Mouse (Mus musculus): ENCODE data around the gene Lmntd2.
A peak's percentile ranks its signal among the peaks of the same experiment; 100 is the strongest.
"Not testable (repeated sequence)": the region's sequence is repeated elsewhere in the genome, so short reads cannot be mapped to it uniquely, and the experiment has no call there.

Gene Lmntd2

GRCm38 (mm10) chr7:141213605-141214235 is at the start of gene Lmntd2:
Gene Lmntd2, minus strand, starts transcription at chr7:141214080.
- DNase-seq (ENCODE audit: low spot score in 2 of 2): no peak

GRCm38 (mm10) chr7:141263640-141264039 is 49.8 kb upstream of the Lmntd2 start:
- no peak for DNase-seq (ENCODE audit: low spot score in 2 of 2)

- DNase-seq (ENCODE audit: low spot score in 2 of 2): no peak
These were observed 47.6 kb upstream of the Lmntd2 start for GRCm38 (mm10) chr7:141261480-141261879.

GRCm38 (mm10) chr7:141256159-141256558 is 42.3 kb upstream of the Lmntd2 start:
- no peak for DNase-seq (ENCODE audit: low spot score in 2 of 2)

GRCm38 (mm10) chr7:141250486-141250885 is 36.6 kb upstream of the Lmntd2 start:
- not testable (repeated sequence) for DNase-seq (ENCODE audit: low spot score in 2 of 2)

GRCm38 (mm10) chr7:141231551-141231950 is 17.7 kb upstream of the Lmntd2 start:
- DNase-seq (ENCODE audit: low spot score in 2 of 2): no peak

- no peak for DNase-seq (ENCODE audit: low spot score in 2 of 2)
These were observed 17.2 kb upstream of the Lmntd2 start for GRCm38 (mm10) chr7:141231111-141231510.

GRCm38 (mm10) chr7:141230570-141230969 is 16.7 kb upstream of the Lmntd2 start:
- DNase-seq (ENCODE audit: low spot score in 2 of 2): no peak

- no peak for DNase-seq (ENCODE audit: low spot score in 2 of 2)
These were observed 15.8 kb upstream of the Lmntd2 start for GRCm38 (mm10) chr7:141229702-141230101.

GRCm38 (mm10) chr7:141228279-141229067 is 14.6 kb upstream of the Lmntd2 start, which contains the start of gene Phrf1:
Gene Phrf1, plus strand, starts transcription at chr7:141228784.
- DNase-seq (ENCODE audit: low spot score in 2 of 2): peak; percentile 83 to 85

GRCm38 (mm10) chr7:141227796-141228195 is 13.9 kb upstream of the Lmntd2 start:
- no peak for DNase-seq (ENCODE audit: low spot score in 2 of 2)

GRCm38 (mm10) chr7:141226535-141226934 is 12.7 kb upstream of the Lmntd2 start:
- no peak for DNase-seq (ENCODE audit: low spot score in 2 of 2)

GRCm38 (mm10) chr7:141222696-141223215 is 8.9 kb upstream of the Lmntd2 start:
- DNase-seq (ENCODE audit: low spot score in 2 of 2): no peak

GRCm38 (mm10) chr7:141222126-141222467 is 8.2 kb upstream of the Lmntd2 start:
- DNase-seq (ENCODE audit: low spot score in 2 of 2): no peak

- DNase-seq (ENCODE audit: low spot score in 2 of 2): peak; percentile 94 to 97
These were observed 7.6 kb upstream of the Lmntd2 start for GRCm38 (mm10) chr7:141221249-141222125.

GRCm38 (mm10) chr7:141220377-141220776 is 6.5 kb upstream of the Lmntd2 start:
- no peak for DNase-seq (ENCODE audit: low spot score in 2 of 2)

GRCm38 (mm10) chr7:141219558-141220099 is 5.7 kb upstream of the Lmntd2 start:
- no peak for DNase-seq (ENCODE audit: low spot score in 2 of 2)

GRCm38 (mm10) chr7:141218557-141219133 is 4.8 kb upstream of the Lmntd2 start:
- no peak for DNase-seq (ENCODE audit: low spot score in 2 of 2)

GRCm38 (mm10) chr7:141218141-141218540 is 4.3 kb upstream of the Lmntd2 start:
- DNase-seq (ENCODE audit: low spot score in 2 of 2): no peak

GRCm38 (mm10) chr7:141217343-141218013 is 3.6 kb upstream of the Lmntd2 start:
- no peak for DNase-seq (ENCODE audit: low spot score in 2 of 2)

- no peak for DNase-seq (ENCODE audit: low spot score in 2 of 2)
These were observed 3.0 kb upstream of the Lmntd2 start for GRCm38 (mm10) chr7:141216894-141217293.
